Mouse (Mus musculus) gastrocnemius, postnatal 25 days (tissue): ENCODE measurements around the gene Zfp825. TPM values are rescaled to one million over a fixed set of nuclear protein-coding genes. Genes with fewer than 3 reads are reported as not detected.
"Not testable (repeated sequence)": the region's sequence is repeated elsewhere in the genome, so short reads cannot be mapped to it uniquely, and the experiment has no call there.

Experiments
- DNase-seq: peaks from one replicate; pipeline ENCODE4 v3.0.0; 2022
- long read RNA-seq, 2 experiments: library from polyadenylated mRNA; stranded (forward); transcript quantifications; one replicate each; pipeline ENCODE4 v2.0.0; 2021
- total RNA-seq, 2 experiments: library from RNA; stranded (reverse); gene quantifications; 1 replicate in 1 of 2; 2 replicates in 1 of 2; pipeline ENCODE4 v1.2.3; 2021

Gene Zfp825
- 1 to 10 TPM; 4.9 to 5.9 TPM for total RNA-seq
- long read RNA-seq, experiment 1, partial matches to known transcripts, result 0 of 2 reads
- long read RNA-seq, experiment 1, other reads (novel, unspliced or antisense), result 1 of 2 reads
- long read RNA-seq, experiment 2, transcript Zfp825-203 (5 exons, 1,549 nt), result major isoform, 11 of 15 reads
- long read RNA-seq, experiment 2, partial matches to known transcripts, result 0 of 15 reads
- long read RNA-seq, experiment 2, other reads (novel, unspliced or antisense), result 3 of 15 reads

DNA sequence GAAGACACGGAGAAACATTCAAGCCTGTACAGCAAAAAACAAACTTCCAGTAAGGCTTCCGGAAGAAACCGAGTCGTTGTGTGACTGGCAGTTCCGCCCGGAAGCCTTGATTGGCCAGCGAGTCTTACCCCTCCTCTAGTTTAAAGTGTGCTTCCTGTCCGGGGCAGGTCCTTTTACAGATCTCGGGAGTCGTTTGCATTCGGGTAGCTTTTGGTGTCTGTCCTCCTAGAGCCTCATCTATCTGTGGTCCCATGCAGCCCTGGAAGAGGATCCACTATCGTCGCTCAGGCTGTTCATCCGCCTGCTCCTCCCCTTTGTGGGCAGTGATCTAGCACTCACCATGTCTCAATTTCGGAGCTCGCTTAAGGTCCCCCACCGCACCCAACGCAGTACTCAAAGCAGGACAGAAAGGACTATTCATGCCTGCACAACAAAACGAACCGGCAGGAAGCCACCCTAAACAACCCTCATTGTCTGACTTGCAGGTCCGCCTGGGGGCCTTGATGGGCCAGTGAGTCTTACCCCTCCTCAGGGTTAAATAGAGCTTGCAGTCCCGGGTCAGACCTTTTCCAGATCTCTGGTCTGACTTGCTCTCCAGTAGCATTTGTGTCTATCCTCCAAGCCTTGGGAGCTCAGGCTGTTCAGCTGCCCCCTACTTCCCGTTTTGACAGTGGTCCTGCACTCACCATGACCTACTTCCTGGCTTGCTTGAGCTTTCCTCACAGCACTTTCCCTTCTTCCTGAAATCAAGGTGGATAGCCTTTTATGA is at the start of gene Zfp825:
Gene Zfp825, minus strand, starts transcription at position 82 of the 769 bp plus-strand sequence.
- DNase-seq, result peak; percentile 77

- not testable (repeated sequence) for DNase-seq
These were observed 41.6 kb upstream of the Zfp825 start for GRCm38 (mm10) chr13:74535418-74535817.

- not testable (repeated sequence) for DNase-seq
These were observed 41.1 kb upstream of the Zfp825 start for GRCm38 (mm10) chr13:74534864-74535263.

- no peak for DNase-seq
These were observed 40.3 kb upstream of the Zfp825 start for GRCm38 (mm10) chr13:74534096-74534495.

- not testable (repeated sequence) for DNase-seq
These were observed 37.5 kb upstream of the Zfp825 start for GRCm38 (mm10) chr13:74531251-74531650.

- DNase-seq, result not testable (repeated sequence)
These were observed 35.6 kb upstream of the Zfp825 start for GRCm38 (mm10) chr13:74529372-74529715.

DNA sequence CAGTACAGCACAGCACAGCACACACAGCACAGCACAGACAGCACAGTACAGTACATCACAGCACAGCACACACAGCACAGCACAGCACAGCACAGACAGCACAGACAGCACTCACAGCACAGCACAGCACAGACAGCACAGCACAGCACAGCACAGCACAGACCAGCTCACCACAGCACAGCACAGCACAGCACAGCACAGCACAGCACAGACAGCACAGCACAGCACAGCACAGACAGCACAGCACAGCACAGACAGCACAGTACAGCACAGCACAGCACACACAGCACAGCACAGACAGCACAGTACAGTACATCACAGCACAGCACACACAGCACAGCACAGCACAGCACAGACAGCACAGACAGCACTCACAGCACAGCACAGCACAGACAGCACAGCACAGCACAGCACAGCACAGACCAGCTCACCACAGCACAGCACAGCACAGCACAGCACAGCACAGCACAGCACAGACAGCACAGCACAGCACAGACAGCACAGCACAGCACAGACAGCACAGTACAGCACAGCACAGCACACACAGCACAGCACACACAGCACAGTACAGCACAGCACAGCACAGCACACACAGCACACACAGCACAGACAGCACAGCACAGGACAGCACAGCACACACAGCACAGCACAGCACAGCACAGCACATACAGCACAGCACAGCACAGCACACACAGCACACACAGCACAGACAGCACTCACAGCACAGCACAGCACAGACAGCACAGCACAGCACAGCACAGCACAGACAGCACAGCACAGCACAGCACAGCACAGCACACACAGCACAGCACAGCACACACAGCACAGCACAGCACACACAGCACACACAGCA is 35.0 kb upstream of the Zfp825 start:
- not testable (repeated sequence) for DNase-seq

DNA sequence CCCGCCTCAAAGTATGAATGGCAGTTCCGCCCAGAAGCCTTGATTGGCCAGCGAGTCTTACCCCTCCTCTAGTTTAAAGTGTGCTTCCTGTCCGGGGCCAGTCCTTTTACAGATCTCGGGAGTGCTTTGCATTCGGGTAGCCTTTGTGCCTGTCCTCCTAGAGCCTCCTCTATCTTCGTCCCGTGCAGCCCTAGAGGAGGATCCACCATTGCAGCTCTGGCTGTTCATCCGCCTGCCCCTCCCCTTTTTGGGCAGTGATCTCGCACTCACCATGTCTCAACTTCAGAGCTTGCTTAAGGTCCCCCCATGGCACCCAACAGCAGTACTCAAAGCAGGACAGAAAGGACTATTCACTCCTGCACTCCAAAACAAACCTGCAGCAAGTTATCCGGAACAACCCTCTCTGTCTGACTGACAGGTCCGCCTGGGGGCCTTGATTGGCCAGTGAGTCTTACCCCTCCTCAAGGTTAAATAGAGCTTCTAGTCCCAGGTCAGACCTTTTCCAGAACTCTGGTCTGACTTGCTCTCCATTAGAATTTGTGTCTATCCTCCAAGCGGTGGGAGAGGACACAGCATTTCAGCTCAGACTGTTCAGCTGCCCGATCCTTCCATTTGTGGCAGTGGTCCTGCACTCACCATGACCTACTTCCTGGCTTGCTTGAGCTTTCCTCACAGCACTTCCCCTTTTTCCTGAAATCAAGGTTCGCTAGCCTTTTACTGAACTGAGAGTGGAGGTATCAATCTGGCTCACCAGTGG is 28.9 kb upstream of the Zfp825 start:
- DNase-seq, result peak; percentile 79

DNA sequence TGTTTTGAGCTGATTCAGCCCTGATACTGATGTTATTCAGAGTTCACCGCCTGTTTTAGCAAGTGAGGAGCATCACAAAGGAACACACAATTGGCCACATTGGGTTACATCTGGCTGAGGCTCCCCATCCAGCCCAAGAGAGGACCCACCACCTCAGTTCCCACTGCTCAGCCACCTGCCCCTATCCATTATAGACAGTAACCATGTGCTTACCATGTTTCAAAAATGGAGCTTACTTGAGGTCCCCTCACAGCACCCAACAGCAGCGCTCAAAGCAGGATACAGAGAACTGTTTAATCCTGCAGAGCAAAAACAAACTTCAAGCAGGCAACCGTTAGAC is 28.3 kb upstream of the Zfp825 start:
- DNase-seq, result not testable (repeated sequence)

DNA sequence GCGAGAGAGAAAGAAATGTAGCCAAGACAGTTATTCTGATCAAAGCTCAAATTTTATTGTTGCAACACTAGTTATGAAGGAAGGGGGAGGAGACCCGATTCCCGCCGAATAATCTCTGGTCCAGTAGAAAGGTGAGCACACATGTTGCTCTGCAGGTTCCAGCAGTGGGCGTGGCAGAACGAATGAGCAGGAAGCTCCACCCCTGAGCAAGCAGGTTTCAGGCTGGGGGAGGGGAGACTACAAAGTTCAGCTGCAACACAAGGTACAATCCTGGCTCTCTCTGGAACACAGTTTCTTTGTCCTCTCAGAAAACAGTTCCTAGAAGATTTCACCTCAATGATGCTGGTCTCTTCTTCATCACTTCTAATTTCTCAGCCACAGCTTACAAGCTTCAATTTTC is 14.2 kb upstream of the Zfp825 start:
- not testable (repeated sequence) for DNase-seq

DNA sequence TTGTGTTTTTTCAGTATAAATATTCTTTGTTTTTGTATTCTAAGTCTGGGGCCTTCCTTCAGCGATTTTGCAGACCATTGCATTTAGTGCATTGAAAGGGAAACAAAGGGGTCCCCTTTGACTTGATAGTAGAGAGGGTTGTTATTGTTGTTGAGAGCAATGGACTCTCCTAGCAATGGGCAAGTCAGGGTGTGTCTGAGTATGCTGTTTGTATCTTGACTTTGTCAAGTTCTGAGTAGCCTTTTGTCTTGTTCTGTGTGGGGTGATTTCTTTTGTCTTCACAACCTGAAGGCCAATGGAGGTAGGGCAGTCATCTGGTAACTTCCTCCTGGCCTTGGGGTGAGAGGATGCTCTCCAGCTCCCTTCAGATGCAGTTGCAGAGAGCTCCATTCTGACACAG is 9.1 kb upstream of the Zfp825 start:
- not testable (repeated sequence) for DNase-seq

GRCm38 (mm10) chr13:74499696-74500095 is 5.9 kb upstream of the Zfp825 start:
- not testable (repeated sequence) for DNase-seq

DNA sequence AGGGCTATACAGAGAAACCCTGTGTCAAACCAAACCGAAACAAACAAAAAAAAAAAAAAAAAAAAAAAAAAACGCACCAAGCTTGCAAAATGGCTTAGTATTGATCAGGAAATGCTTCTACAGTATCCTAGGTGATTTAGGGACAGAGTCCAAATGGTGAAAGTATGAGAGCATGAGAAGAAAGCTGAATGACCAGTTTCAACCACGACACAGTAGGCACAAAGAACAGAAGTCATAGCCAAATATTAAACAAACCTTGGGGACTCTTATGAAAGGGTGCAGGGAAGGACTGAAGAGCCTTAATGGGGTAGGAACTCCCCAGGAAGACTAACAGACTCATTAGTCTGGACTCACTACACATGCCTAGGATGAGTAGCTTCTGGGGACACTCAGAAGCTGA is 9.5 kb downstream of the Zfp825 start:
- not testable (repeated sequence) for DNase-seq

GRCm38 (mm10) chr13:74471468-74471867 is 22.3 kb downstream of the Zfp825 start:
- not testable (repeated sequence) for DNase-seq

- peak; percentile 79 for DNase-seq
These were observed 30.9 kb downstream of the Zfp825 start for GRCm38 (mm10) chr13:74462699-74463385.

DNA sequence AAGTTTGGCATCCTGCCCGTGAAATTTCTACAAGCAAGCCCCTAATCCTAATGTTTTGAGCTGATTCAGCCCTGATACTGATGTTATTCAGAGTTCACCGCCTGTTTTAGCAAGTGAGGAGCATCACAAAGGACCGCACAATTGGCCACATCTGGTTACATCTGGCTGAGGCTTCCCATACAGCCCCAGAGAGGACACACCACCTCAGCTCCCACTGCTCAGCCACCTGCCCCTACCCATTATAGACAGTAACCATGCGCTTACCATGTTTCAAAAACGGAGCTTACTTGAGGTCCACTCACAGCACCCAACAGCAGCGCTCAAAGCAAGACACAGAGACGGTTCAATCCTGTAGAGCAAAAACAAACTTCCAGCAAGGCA is 31.5 kb downstream of the Zfp825 start:
- not testable (repeated sequence) for DNase-seq

DNA sequence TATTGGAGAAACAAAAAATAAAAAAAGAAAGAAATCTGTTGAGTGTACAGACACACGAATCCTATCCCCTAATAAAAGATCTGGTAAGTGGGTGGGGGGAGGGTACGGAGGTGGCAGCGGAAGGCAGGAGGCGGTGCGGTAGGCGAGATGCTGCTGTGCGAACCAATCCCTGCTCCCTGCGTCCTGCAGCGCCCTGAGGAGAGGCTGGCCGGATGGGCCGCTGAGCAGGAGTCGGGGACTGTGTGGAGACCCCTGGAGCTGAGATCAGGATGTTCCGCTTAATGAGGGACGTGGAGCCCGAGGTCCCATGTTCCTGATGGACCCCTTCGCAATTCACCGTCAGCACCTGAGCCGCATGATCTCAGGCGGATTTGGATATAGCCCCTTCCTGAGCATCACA is 53.9 kb downstream of the Zfp825 start:
- no peak for DNase-seq
